Mouse (Mus musculus) adrenal gland, postnatal 36 days (tissue): ENCODE measurements around the gene Dnase1. TPM values are rescaled to one million over a fixed set of nuclear protein-coding genes. Genes with fewer than 3 reads are reported as not detected.
"Not testable (repeated sequence)": the region's sequence is repeated elsewhere in the genome, so short reads cannot be mapped to it uniquely, and the experiment has no call there.

ENCODE experiments used
- DNase-seq, 2 experiments: peaks; one replicate each; pipeline ENCODE4 v3.0.0; 2021; ENCODE audit warnings: mixed read lengths in 1 of 2
- long read RNA-seq, 2 experiments: library from polyadenylated mRNA; stranded (forward); transcript quantifications; one replicate each; pipeline ENCODE4 v2.0.0; 2021; ENCODE audit warnings: borderline sequencing depth in 2 of 2
- total RNA-seq, 2 experiments: library from RNA; stranded (reverse); gene quantifications; 2 replicates each; pipeline ENCODE4 v1.2.3; 2021

Gene Dnase1
- total RNA-seq: not detected
- long read RNA-seq, experiment 1: 0 reads
- long read RNA-seq, experiment 2: 0 reads

DNA sequence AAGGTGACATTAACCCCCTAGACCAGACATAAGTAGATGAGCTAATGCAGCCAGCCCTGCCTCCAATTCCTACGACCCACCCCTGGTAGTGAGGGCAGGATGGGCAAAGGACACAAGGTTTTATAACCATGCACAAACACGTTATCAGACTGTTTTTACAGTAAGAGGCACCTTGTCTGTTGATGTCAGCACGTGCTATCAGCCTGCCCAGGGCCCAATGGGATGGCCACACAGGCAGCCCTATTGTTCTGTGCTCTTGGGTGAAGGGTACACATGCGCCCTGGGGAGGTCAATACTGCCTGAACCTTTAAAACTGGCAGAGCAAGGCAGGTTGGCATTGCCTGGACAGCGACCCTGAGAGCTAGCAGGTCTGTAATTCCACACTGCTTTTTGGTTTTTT, at the start of gene Dnase1:
TSS of gene Dnase1 (plus strand) at position 136 of the 400 bp plus-strand sequence.
- DNase-seq: no peak

DNA sequence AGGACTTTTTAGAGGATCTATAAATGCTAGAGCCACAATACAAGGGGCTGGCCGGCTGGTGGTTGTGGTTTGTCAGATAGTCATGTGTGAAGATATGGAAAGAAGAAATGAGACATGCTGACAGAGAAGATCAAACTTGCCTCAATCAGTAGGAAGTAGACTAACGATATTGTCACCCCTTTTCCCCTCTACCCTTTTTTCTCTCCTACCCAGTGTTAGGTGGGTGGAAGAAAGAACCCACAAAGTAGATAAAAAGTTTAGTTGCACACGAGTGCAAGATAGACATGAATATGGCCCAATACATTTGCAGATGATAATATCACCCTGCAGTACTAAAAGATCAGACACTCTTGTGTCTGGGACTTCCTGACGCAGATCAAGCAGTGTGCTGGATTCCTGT, 48.3 kb upstream of the Dnase1 start:
- no peak for DNase-seq

DNA sequence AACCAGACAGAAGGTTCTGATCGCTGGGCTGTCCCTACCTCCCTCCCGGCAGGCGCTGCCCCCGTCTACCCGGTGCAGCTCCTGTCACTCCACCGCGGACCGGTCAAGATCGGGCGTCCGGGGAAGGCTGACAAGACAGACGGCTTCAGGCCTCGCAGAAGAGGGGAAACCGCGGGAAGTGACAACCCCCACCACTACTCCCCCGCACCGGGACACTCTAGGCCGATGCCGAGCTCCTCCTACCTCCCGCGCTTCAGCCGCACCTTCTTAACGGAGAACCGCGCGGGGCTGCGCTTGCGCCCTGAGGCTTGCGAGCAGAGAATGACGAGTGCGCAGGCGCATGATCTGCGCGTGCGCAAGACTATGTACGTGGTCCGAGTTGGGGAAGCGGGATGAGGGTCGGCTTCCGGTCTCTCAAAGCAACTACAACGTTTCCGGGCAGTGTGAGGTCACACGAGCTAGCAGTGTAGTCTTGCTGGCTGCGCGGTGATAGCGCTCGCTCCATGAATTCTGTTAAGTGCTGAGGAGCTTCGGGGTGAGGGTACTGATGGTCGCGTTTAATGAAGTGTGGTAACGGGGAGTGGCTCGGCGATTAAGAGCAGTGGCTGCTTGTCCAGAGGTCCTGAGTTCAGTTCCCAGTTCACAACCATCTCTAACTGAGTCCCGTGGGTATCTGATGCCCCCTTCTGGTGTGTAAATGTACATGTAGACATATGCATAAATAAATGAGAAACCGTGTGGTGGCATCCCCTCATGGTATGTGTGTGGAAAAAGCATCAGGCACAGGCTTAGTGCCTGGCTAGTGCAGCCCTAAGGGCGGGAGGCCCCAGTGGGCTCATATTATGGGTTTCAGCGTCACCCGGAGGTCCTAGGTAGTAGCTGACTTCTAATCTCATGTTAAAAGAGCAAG, 33.0 kb upstream of the Dnase1 start, which contains the start of gene Slx4:
TSS of gene Slx4 (minus strand) at position 282 of the 910 bp plus-strand sequence.
- peak; percentile 96 for DNase-seq

DNA sequence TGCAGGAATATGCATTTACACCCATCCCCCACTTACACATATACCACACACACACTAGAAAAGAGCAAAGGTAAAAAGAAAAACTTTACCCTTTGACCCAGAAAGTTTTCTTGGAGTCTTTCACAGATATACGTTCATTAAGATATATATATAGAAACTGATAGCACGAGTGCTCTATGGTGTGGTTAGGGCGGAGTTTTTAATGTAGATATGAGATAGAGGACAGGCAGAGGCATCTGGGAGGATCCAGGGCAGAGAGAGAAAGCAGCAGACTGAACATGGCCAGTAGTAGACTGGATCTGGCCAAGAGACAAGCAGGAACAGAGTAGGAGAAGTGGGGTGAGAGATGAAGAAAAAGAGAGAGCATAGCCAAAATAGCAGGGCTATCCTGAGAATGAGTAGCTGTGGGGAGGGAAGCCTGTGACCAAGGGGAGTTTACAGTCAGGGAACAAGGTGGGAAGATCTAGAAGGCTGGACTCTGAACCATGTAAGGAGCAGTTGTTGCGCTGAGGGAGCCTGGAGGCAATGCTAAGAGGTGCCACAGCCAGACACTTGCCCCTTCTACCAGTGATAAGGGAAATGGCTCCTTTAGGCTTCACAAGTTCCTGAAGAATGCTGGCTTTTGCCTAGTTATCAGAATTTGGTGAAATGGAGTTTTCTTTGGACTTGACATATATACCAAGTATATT, 23.7 kb upstream of the Dnase1 start:
- DNase-seq: no peak

DNA sequence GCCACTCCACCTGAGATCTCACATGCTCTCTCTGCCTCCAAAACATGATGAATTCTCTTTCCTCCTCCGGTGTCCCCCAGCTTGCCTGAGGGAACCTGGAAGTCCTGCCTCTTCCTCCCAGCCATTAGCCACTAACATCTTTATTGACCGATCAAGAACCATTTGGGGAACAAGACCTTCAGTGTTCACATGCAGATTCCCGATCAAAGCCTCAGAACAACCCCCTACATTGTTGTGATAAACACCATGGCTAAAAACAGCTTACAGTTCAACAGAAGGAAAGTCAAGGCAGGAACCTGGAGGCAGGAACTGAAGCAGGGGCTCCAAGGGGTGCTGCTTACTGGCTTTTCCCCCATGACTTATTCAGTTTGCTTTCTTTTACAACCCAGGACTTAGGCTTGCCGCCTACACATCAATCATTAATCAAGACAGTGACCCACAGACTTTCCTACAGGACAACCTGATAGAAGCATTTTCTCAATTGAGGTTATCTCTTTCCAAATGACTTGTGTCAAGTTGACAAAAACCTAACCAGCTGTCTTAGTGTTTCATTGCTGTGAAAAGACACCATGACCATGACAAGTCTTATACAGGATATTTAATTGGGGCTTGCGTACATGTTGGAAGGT, 22.6 kb upstream of the Dnase1 start:
- DNase-seq: no peak

DNA sequence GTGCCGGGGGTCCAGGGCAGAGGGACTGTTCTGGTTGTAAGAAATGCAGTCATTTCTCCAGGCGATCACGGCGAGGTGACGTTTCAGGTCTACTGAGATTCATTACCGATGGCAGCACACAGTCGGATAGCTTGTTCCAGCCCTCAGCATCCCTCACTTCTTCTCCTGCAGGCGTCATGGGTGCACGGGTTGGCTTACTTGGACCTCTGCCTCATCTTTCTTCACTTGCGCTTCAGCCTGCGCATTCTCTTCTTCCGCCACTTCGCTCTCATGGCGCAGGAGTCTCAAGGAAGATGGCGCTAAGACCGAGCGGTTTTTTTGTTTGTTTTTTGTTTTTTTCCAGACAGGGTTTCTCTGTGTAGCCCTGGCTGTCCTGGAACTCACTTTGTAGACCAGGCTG, 20.0 kb upstream of the Dnase1 start:
- DNase-seq: not testable (repeated sequence)

DNA sequence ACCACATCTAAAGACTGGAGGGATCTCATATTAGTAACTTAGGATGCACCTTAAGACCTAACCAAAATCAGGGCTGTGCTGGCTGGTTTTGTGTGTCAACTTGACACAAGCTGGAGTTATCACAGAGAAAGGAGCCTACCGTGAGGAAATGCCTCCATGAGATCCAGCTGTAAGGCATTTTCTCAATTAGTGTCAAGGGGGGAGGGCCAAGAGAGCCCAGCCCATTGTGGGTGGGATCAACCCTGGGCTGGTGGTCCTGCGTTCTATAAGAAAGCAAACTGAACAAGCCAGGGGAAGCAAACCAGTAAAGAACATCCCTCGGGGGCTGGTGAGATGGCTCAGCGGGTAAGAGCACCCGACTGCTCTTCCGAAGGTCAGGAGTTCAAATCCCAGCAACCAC, 19.3 kb upstream of the Dnase1 start:
- not testable (repeated sequence) for DNase-seq

DNA sequence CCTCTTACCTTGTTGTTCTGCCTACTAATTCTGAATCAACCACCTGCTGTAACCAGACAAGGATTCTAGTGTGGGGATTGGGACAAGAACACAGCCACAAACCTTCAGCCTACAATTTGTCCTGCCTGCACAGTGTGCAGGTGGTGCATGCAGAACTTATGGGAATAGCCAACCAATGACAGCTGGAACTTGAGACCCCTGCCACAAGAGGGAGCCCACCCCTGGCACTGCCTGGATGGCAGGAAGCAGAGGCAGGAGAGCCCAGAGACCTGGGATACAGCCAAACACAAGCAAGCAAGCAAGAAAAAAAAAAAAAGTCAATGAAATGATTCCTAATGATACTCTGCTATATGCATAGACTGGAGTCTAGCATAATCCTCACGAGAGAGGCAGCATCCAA, 15.5 kb upstream of the Dnase1 start:
- no peak for DNase-seq

DNA sequence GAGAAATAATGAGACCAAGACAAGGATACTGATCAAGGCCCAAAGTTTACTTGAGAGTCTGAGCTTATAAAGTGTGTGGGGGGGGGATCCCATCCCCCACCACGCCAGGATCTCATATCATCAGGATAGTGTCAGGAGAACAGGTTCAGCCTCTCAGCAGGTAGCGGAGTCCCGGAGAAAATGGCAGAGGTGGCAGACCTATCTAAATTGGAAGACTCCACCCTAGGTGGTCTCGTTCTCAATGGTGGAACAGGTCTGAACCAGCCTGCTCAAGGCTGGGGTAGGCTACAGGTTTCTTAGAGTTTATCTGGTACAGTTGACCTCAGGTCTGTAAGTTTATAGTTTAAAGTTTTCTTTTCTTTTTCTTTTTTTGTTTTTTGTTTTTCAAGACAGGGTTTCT, 14.0 kb upstream of the Dnase1 start:
- no peak for DNase-seq

DNA sequence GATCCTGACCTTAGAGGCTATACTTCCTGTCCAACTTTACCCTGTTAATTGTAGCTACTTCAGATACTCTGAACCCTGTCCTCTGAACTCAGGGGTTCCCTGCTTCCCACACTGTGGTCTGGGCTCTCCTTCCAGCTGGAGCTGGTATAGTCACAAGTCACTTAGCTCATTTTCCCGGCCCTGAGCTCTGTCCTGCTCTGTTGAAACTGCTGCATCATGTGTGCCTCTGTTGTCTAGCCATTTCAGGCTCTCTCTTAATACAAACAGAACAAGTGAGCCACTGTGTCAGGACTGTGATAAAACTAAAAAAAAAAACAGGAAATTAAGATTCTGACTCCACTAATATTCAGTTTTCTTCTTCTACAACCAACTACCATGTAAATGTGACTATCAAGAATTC, 10.1 kb upstream of the Dnase1 start:
- no peak for DNase-seq

DNA sequence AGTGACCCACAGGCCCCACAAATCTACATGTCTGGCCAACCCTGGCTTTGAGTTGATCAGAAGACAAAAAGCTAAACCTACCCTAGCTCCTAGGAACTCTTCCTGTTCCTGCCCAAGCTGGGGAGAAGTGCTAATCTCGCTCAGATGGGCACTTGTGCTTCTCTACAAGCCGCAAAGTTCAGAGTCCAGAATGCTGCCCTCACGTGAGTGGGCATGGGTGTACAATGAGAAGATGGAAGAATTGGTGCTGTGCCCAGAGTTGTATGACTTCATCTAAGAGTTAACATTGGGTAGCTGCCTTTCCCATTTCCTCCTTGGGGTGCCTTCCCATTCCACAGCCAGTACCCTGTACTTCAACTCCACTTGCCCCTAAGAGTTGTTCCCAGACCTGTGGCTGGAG, 9.5 kb upstream of the Dnase1 start:
- DNase-seq: no peak

DNA sequence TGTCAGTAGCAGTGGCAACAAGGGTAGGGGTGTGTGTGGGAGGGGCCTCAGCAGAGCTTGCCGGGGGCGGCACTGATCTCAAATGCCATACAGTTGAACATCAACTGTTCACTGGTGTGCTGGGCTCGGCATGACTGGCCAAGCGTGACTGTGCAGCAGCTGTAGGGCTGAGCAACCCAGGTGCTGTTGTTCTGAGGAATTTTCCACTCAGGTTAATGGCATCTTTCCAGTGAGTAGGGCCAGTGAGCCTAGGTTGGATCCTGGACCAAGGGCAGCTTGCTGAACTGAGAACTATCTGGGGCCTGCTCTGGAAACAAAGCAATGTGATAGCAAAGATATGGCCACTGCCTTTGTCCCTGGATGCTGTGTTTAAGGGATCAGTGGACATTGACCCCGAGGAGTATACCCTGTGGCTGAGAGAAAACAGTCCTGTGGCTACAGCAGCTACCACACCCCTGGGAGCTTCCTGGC, 7.3 kb upstream of the Dnase1 start:
- no peak for DNase-seq

DNA sequence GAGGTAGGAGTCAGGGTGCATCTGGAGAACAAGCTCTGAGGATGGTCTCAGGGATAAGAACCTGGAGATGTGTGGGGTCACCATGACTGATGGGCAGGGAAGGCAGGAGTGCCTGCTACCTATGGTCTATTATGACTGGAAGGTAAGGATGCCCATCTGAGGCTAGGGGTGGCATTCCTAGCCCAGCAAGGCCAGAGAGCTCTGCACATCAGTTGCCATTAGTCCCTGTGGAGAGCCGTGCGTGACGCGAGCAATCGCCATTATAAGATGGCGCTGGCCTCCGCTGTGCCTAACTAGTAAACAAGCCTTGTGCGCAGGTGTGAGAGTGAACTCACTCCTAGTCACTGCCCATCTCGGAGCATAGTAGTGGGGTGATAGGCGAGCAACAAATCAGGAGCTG, 6.2 kb upstream of the Dnase1 start:
- DNase-seq: no peak

DNA sequence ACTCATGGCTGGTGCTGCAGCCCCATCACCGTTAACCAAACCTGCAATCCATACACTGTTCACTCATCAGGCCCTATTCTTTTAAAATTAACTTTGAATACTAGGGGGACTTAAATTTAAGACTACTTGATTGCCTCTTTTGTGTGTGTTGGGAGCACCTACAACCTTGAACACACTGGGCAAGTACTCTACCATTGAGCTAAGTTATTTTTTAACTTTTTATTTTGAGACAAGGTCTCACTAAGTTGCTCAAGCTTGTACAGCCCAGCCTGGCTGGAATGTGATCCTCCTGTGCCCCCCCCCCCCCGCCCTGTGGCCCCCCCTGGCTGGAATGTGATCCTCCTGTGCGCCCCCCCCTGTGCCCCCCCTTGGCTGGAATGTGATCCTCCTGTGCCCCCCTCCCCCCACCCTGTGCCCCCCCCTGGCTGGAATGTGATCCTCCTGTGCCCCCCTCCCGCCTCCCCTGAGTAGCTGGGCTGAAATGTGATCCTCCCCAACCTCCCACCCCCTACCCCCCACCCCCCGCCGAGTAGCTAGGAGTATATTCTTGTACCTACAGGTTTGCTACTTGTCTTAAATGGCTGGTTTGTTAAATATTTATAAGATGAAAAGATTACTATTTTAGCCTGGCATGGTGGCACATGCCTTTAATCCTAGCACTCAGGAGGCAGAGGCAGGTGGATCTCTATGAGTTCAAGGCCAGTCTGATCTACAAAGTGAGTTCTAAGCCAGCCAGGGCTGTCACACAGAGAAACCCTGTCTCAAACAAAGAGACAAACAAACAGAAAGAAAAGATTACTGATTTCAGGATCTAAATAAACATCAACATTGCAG, 5.1 kb upstream of the Dnase1 start:
- DNase-seq: no peak

DNA sequence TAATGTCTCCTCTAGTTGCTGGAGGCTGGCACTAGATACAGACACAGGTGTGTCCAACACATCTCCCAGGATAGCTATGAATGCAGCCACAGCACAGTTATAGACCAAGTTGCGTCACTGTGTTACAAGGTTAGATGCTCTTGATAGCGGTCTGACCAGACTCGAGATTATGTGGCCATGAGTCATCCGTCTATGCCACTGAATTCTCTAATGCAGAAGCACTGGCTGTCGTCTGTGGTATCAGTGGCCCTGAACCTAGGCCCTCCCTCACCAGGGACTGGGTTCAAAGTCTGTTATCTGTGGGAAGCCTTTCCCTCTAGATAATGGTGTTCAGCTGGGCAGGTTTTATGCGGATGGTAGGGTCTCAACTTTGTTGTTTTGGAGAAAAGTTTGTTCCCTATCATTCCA, 4.4 kb upstream of the Dnase1 start:
- peak; percentile 63 to 68 for DNase-seq

DNA sequence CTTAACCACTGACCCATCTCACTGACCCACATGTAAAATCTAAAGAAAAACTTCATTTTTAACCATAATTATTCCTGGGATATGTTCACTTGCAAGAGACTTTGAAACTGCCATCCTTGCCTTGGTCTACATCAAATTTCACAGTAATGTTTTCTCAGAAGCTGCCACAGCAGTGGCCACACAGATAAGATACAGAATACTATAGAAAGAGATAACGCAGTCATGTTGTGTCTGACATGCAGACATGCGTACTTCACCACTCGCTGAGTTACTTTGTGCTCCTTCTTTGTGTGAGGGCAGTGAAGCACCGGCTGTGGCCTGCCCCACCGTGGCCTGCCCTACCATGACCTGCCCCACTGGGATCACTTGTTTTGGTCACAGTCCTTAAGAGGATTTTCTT, 2.8 kb upstream of the Dnase1 start:
- no peak for DNase-seq

DNA sequence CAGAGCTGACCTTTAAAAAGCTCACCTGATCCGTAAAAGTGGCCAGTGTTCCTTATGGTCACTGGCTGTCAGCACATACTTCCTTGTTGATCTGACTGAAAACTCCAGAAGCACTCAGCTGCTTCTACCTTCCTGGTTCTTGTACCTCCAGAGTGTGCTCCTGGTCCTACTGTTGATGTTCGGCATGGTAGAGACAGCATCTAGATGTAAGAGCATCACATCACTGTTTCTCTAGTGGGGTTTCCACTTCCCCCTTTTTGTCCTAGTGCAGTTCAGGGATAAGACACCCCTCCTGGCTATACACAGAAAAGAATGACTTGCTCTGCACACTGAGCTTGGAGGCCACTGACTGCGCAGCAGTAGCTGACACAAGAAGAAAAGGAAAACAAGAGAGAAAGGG, 2.3 kb upstream of the Dnase1 start:
- DNase-seq: no peak

DNA sequence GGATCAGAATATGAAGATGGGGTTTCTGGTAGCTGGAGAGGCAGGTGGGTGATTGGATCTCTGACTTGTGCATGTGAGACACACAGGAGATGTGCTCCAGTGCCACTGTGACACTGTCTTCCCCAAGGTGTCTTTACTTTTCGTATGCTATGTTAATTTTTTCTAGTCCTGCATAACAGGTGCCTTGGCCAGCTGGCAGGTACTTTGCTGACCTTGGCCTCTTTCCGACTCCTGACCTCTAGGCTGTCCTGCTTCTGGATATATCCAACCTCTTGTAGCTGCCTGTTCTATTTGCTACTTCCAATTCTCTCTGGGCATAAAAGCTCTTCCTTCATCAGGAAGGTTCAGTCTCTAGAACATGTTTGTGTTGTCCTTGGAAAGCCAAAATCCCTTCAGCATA, 1.2 kb upstream of the Dnase1 start:
- no peak for DNase-seq

DNA sequence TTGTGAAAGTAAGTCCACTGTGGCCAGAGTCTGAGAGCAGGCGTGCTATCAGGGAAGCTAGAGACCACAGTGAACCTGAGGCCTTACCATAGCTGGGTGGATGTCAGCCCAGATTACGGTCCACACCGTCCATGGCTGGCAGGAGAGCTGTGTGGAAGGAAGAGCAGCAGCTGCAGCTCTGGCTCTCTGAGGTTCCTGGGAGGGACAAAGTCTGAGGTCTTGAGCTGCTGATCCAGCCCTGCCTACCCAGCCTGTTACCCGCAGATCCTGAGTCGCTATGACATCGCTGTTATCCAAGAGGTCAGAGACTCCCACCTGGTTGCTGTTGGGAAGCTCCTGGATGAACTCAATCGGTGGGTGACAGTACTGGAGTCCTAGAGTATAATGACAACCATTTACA, 948 bp downstream of the Dnase1 start:
- no peak for DNase-seq

DNA sequence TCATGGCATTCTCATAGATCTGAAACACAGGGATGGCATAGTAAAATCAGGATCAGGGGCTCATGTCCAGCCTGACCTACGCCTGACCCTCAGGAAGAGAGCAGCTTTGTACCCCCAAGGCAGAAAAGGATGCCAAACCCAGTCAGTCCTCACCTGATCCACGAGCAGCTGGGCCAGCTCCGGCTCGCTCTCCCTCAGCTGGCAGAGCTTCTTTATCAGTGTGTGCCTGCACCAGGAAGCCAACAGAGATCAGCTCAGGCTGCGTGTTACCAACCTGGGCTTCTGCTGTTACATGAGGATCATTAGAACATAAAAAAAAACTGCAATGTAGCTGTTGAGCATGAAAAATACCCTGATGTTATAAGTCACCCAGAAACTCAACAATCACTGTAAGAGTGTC, 3.5 kb downstream of the Dnase1 start:
- no peak for DNase-seq

DNA sequence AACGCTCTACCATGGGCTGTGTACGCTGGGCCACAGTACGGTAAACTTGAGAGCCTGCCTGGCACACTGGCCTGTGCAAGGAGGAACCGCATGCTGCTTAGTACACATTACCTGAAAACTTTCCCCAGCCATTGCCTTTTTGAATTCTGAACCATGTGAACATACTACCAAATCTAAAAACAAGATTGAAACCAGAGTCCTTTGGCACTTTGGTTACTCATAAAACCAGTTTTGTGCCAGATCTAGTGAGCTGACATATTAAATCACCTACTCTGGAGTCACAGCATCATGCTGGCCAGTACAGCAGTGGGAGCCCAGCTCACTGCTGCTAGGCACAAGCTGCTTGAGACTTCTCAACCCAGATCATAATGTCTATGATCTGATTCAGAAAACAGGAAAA, 4.9 kb downstream of the Dnase1 start:
- DNase-seq: no peak

DNA sequence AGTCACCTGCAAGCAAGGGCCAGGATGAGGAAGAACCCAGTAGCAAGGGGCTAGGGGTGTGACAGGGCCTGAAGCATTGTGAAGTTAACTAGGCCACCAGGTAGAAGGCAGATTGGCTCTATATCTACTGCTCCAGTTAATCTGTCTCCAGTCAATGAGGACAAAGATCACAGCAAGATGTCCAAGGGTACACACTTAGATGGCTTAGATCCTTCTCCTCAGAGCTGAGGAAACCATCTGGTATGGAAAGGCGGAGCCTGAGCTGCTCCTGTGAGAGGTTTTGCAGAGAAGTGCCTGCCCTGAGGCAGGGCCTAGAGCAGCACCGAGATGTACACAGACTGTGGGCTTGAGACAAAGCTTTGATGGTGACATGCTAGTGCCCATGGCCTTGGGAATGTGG, 7.4 kb downstream of the Dnase1 start:
- DNase-seq: peak in 1 of 2 experiments; percentile 43
